Mouse (Mus musculus): ENCODE measurements around the gene Nectin2. TPM values are rescaled to one million over a fixed set of nuclear protein-coding genes. Genes with fewer than 3 reads are reported as not detected.

Nectin2 gene
- 7.8 TPM for polyA plus RNA-seq (2014; fragmentation: Illumina TruSeq; extraction: RNeasy Lipid Tissue Mini Kit (QIAGEN cat#74804); ENCODE audit: low read depth, low replicate concordance)

GRCm38 (mm10) chr7:19750217-19751069 is at the start of gene Nectin2:
TSS of gene Nectin2 (minus strand) at chr7:19750483.

GRCm38 (mm10) chr7:19796697-19797588 is 46.7 kb upstream of the Nectin2 start, which contains the start of gene Cblc:
TSS of gene Cblc (minus strand) at chr7:19796809.

GRCm38 (mm10) chr7:19770984-19771391 is 20.7 kb upstream of the Nectin2 start, which contains the start of gene Bcam:
TSS of gene Bcam (minus strand) at chr7:19771016.

GRCm38 (mm10) chr7:19715239-19716054 is 34.8 kb downstream of the Nectin2 start, which contains the start of gene Tomm40:
TSS of gene Tomm40 (minus strand) at chr7:19715438.

GRCm38 (mm10) chr7:19698907-19699826 is 51.1 kb downstream of the Nectin2 start, which contains the start of gene Apoe:
TSS of gene Apoe (minus strand) at chr7:19699188.

GRCm38 (mm10) chr7:19691873-19692865 is 58.1 kb downstream of the Nectin2 start, which contains the start of gene Apoc1:
TSS of gene Apoc1 (minus strand) at chr7:19692660.

GRCm38 (mm10) chr7:19681202-19681694 is 69.0 kb downstream of the Nectin2 start, which contains the start of the genes Gm44805 and Apoc4:
TSS of gene Gm44805 (minus strand) at chr7:19681423.
TSS of gene Apoc4 (minus strand) at chr7:19681479.

GRCm38 (mm10) chr7:19677872-19678271 is 72.4 kb downstream of the Nectin2 start, which contains the start of gene Apoc2:
TSS of gene Apoc2 (minus strand) at chr7:19677941.

Other genes with a start within 250 kb of the Nectin2 start
- gene Bloc1s3, start 242.1 kb downstream of the Nectin2 start, polyA plus RNA-seq (2014; fragmentation: Illumina TruSeq; extraction: RNeasy Lipid Tissue Mini Kit (QIAGEN cat#74804); ENCODE audit: low read depth, low replicate concordance), result 2.0 TPM
- gene Trappc6a, start 242.1 kb downstream of the Nectin2 start, polyA plus RNA-seq (2014; fragmentation: Illumina TruSeq; extraction: RNeasy Lipid Tissue Mini Kit (QIAGEN cat#74804); ENCODE audit: low read depth, low replicate concordance), result not detected
- gene Nkpd1, start 232.6 kb downstream of the Nectin2 start, polyA plus RNA-seq (2014; fragmentation: Illumina TruSeq; extraction: RNeasy Lipid Tissue Mini Kit (QIAGEN cat#74804); ENCODE audit: low read depth, low replicate concordance), result not detected
- gene Ppp1r37, start 187.4 kb downstream of the Nectin2 start, polyA plus RNA-seq (2014; fragmentation: Illumina TruSeq; extraction: RNeasy Lipid Tissue Mini Kit (QIAGEN cat#74804); ENCODE audit: low read depth, low replicate concordance), result 0.43 TPM
- not detected for gene Zfp296, start 173.2 kb downstream of the Nectin2 start, polyA plus RNA-seq (2014; fragmentation: Illumina TruSeq; extraction: RNeasy Lipid Tissue Mini Kit (QIAGEN cat#74804); ENCODE audit: low read depth, low replicate concordance)
- 12.5 TPM for gene Gemin7, start 172.9 kb downstream of the Nectin2 start, polyA plus RNA-seq (2014; fragmentation: Illumina TruSeq; extraction: RNeasy Lipid Tissue Mini Kit (QIAGEN cat#74804); ENCODE audit: low read depth, low replicate concordance)
- 3.3 TPM for gene Clasrp, start 146.0 kb downstream of the Nectin2 start, polyA plus RNA-seq (2014; fragmentation: Illumina TruSeq; extraction: RNeasy Lipid Tissue Mini Kit (QIAGEN cat#74804); ENCODE audit: low read depth, low replicate concordance)
- gene Relb, start 121.0 kb downstream of the Nectin2 start, polyA plus RNA-seq (2014; fragmentation: Illumina TruSeq; extraction: RNeasy Lipid Tissue Mini Kit (QIAGEN cat#74804); ENCODE audit: low read depth, low replicate concordance), result 0.39 TPM
- gene Clptm1, start 85.5 kb downstream of the Nectin2 start, polyA plus RNA-seq (2014; fragmentation: Illumina TruSeq; extraction: RNeasy Lipid Tissue Mini Kit (QIAGEN cat#74804); ENCODE audit: low read depth, low replicate concordance), result 17.7 TPM
- not detected for gene Apoc2, start 72.5 kb downstream of the Nectin2 start, polyA plus RNA-seq (2014; fragmentation: Illumina TruSeq; extraction: RNeasy Lipid Tissue Mini Kit (QIAGEN cat#74804); ENCODE audit: low read depth, low replicate concordance)
- not detected for gene Gm44805, start 69.1 kb downstream of the Nectin2 start, polyA plus RNA-seq (2014; fragmentation: Illumina TruSeq; extraction: RNeasy Lipid Tissue Mini Kit (QIAGEN cat#74804); ENCODE audit: low read depth, low replicate concordance)
- not detected for gene Apoc4, start 69.0 kb downstream of the Nectin2 start, polyA plus RNA-seq (2014; fragmentation: Illumina TruSeq; extraction: RNeasy Lipid Tissue Mini Kit (QIAGEN cat#74804); ENCODE audit: low read depth, low replicate concordance)
- 9.0 TPM for gene Apoc1, start 57.8 kb downstream of the Nectin2 start, polyA plus RNA-seq (2014; fragmentation: Illumina TruSeq; extraction: RNeasy Lipid Tissue Mini Kit (QIAGEN cat#74804); ENCODE audit: low read depth, low replicate concordance)
- 3.0 TPM for gene Apoe, start 51.3 kb downstream of the Nectin2 start, polyA plus RNA-seq (2014; fragmentation: Illumina TruSeq; extraction: RNeasy Lipid Tissue Mini Kit (QIAGEN cat#74804); ENCODE audit: low read depth, low replicate concordance)
- 0.38 TPM for gene Tomm40, start 35.0 kb downstream of the Nectin2 start, polyA plus RNA-seq (2014; fragmentation: Illumina TruSeq; extraction: RNeasy Lipid Tissue Mini Kit (QIAGEN cat#74804); ENCODE audit: low read depth, low replicate concordance)
- gene Bcam, start 20.5 kb upstream of the Nectin2 start, polyA plus RNA-seq (2014; fragmentation: Illumina TruSeq; extraction: RNeasy Lipid Tissue Mini Kit (QIAGEN cat#74804); ENCODE audit: low read depth, low replicate concordance), result not detected
- not detected for gene Cblc, start 46.3 kb upstream of the Nectin2 start, polyA plus RNA-seq (2014; fragmentation: Illumina TruSeq; extraction: RNeasy Lipid Tissue Mini Kit (QIAGEN cat#74804); ENCODE audit: low read depth, low replicate concordance)
- 0.53 TPM for gene Bcl3, start 72.3 kb upstream of the Nectin2 start, polyA plus RNA-seq (2014; fragmentation: Illumina TruSeq; extraction: RNeasy Lipid Tissue Mini Kit (QIAGEN cat#74804); ENCODE audit: low read depth, low replicate concordance)
- gene Gm19345, start 101.5 kb upstream of the Nectin2 start, polyA plus RNA-seq (2014; fragmentation: Illumina TruSeq; extraction: RNeasy Lipid Tissue Mini Kit (QIAGEN cat#74804); ENCODE audit: low read depth, low replicate concordance), result not detected
- gene Ceacam16, start 110.8 kb upstream of the Nectin2 start, polyA plus RNA-seq (2014; fragmentation: Illumina TruSeq; extraction: RNeasy Lipid Tissue Mini Kit (QIAGEN cat#74804); ENCODE audit: low read depth, low replicate concordance), result not detected
- not detected for gene Ceacam19, start 137.5 kb upstream of the Nectin2 start, polyA plus RNA-seq (2014; fragmentation: Illumina TruSeq; extraction: RNeasy Lipid Tissue Mini Kit (QIAGEN cat#74804); ENCODE audit: low read depth, low replicate concordance)
- gene Pvr, start 170.7 kb upstream of the Nectin2 start, polyA plus RNA-seq (2014; fragmentation: Illumina TruSeq; extraction: RNeasy Lipid Tissue Mini Kit (QIAGEN cat#74804); ENCODE audit: low read depth, low replicate concordance), result 7.9 TPM
- not detected for gene Igsf23, start 200.3 kb upstream of the Nectin2 start, polyA plus RNA-seq (2014; fragmentation: Illumina TruSeq; extraction: RNeasy Lipid Tissue Mini Kit (QIAGEN cat#74804); ENCODE audit: low read depth, low replicate concordance)
- 1.4 TPM for gene Ceacam20, start 214.9 kb upstream of the Nectin2 start, polyA plus RNA-seq (2014; fragmentation: Illumina TruSeq; extraction: RNeasy Lipid Tissue Mini Kit (QIAGEN cat#74804); ENCODE audit: low read depth, low replicate concordance)
- gene Nlrp9b, start 241.0 kb upstream of the Nectin2 start, polyA plus RNA-seq (2014; fragmentation: Illumina TruSeq; extraction: RNeasy Lipid Tissue Mini Kit (QIAGEN cat#74804); ENCODE audit: low read depth, low replicate concordance), result 1.6 TPM

Data from testis, adult 10 weeks (tissue).